Mouse (Mus musculus) left cerebral cortex, adult 2 months (tissue): ENCODE results near the gene Xbp1. TPM values are rescaled to one million over a fixed set of nuclear protein-coding genes. Genes with fewer than 3 reads are reported as not detected.
"Not testable (repeated sequence)": the region's sequence is repeated elsewhere in the genome, so short reads cannot be mapped to it uniquely, and the experiment has no call there.

Experiments used
- DNase-seq, 2 experiments: peaks; one replicate each; pipeline ENCODE4 v3.0.0; 2021 to 2022; ENCODE audit warnings: low spot score in 2 of 2, mixed read lengths in 1 of 2; ENCODE audit errors: extremely low spot score in 1 of 2
- H3K27ac ChIP-seq: fragments of 200-600 bp; 2 replicates; pipeline ENCODE4 v1.8.1; 2022
- H3K4me3 ChIP-seq: fragments of 200-600 bp; 2 replicates; pipeline ENCODE4 v1.8.1; 2022
- CTCF ChIP-seq: fragments of 200-600 bp; IDR thresholded peaks from 2 replicates; pipeline ENCODE4 v1.8.1; 2022; ENCODE audit warnings: antibody characterized with exemption, mild to moderate bottlenecking, moderate library complexity
- intact Hi-C: fragments of 180-260 bp; cut with DNase I; formaldehyde crosslinking; loops from one replicate; pipeline ENCODE4 v1.15.1; 2025
- long read RNA-seq, 2 experiments: library from polyadenylated mRNA; stranded (forward); transcript quantifications; one replicate each; pipeline ENCODE4 v2.0.0; 2021; ENCODE audit warnings: borderline mapping rate in 2 of 2
- total RNA-seq, 2 experiments: library from RNA; stranded (reverse); gene quantifications; 2 replicates each; pipeline ENCODE4 v1.2.3; 2021

Xbp1 gene
- 100 to 1,000 TPM in 1 of 2 experiments, 10 to 100 TPM in 1; 96.6 to 121 TPM for total RNA-seq
- long read RNA-seq, experiment 1, transcript Xbp1-201 (5 exons, 2,129 nt): major isoform, 141 of 161 reads
- long read RNA-seq, experiment 1, partial matches to known transcripts: 5 of 161 reads
- long read RNA-seq, experiment 1, other reads (novel, unspliced or antisense): 11 of 161 reads
- long read RNA-seq, experiment 2, transcript Xbp1-204 (4 exons, 897 nt): minor isoform, 9 of 168 reads
- long read RNA-seq, experiment 2, transcript Xbp1-201 (5 exons, 2,129 nt): major isoform, 137 of 168 reads
- long read RNA-seq, experiment 2, partial matches to known transcripts: 1 of 168 reads
- long read RNA-seq, experiment 2, other reads (novel, unspliced or antisense): 19 of 168 reads

GRCm38 (mm10) chr11:5520412-5521265 lies at the start of gene Xbp1:
Gene Xbp1, plus strand, starts transcription at chr11:5520659.
- DNase-seq: peak; percentile 97 to 99
- peak within 1 kb of the TSS; percentile 98 for H3K27ac ChIP-seq
- intact Hi-C loops: loop anchor here (2.0 kb wide), 2 partner anchors 22 to 36 kb away; partner anchors contain the start of gene Ccdc117
- TF ChIP-seq CTCF: no peak
- peak within 1 kb of the TSS; percentile 100 for H3K4me3 ChIP-seq

- TF ChIP-seq CTCF: peak; percentile 85
- no peak overlapping the region for H3K27ac ChIP-seq
- DNase-seq: peak; percentile 64 to 73
- H3K4me3 ChIP-seq: no peak overlapping the region
- intact Hi-C loops: loop anchor here (1.0 to 2.0 kb wide), 3 partner anchors 184 to 359 kb away; no protein-coding TSS in a partner anchor
Measured at GRCm38 (mm10) chr11:5474130-5474529, 46.3 kb upstream of the Xbp1 start.

- intact Hi-C loops: loop anchor here (2.0 kb wide), 2 partner anchors 293 to 361 kb away; no protein-coding TSS in a partner anchor
Measured at GRCm38 (mm10) chr11:5475556-5476118, 44.8 kb upstream of the Xbp1 start.

GRCm38 (mm10) chr11:5476806-5477205 lies 43.7 kb upstream of the Xbp1 start:
- Histone ChIP-seq H3K27ac (no peak overlapping the region), H3K4me3 (no peak overlapping the region)
- no peak for TF ChIP-seq CTCF
- intact Hi-C loops: no loop called here
- DNase-seq: no peak

More at GRCm38 (mm10) chr11:5475556-5476118, 44.8 kb upstream of the Xbp1 start:
- H3K27ac ChIP-seq, H3K4me3 ChIP-seq, DNase-seq: not testable (repeated sequence)

- no peak for DNase-seq
- intact Hi-C loops: no loop called here
- no peak overlapping the region for H3K27ac ChIP-seq
- H3K4me3 ChIP-seq: no peak overlapping the region
- no peak for TF ChIP-seq CTCF
Measured at GRCm38 (mm10) chr11:5478193-5478592, 42.3 kb upstream of the Xbp1 start.

GRCm38 (mm10) chr11:5478831-5479230 lies 41.6 kb upstream of the Xbp1 start:
- DNase-seq: no peak
- intact Hi-C loops: no loop called here
- H3K4me3 ChIP-seq: no peak overlapping the region
- H3K27ac ChIP-seq: no peak overlapping the region
- TF ChIP-seq CTCF: no peak

- Histone ChIP-seq H3K4me3 (no peak overlapping the region), H3K27ac (no peak overlapping the region)
- TF ChIP-seq CTCF: no peak
- intact Hi-C loops: loop anchor here (10.0 kb wide), 1 partner anchor 402 kb away; no protein-coding TSS in a partner anchor
- DNase-seq: no peak
Measured at GRCm38 (mm10) chr11:5482581-5482980, 37.9 kb upstream of the Xbp1 start.

GRCm38 (mm10) chr11:5485193-5486011 lies 35.1 kb upstream of the Xbp1 start:
- DNase-seq: peak; percentile 81 to 85
- Histone ChIP-seq H3K4me3 (peak overlapping the region; percentile 49), H3K27ac (peak overlapping the region; percentile 68; the same call in 1 of the 2 replicates)
- TF ChIP-seq CTCF: peak; percentile 82
- intact Hi-C loops: loop anchor here (1.0 to 10.0 kb wide), 5 partner anchors 35 to 399 kb away; partner anchors contain the start of genes Ccdc117 and Xbp1

GRCm38 (mm10) chr11:5489433-5489832 lies 31.0 kb upstream of the Xbp1 start:
- not testable (repeated sequence) for H3K4me3 ChIP-seq, H3K27ac ChIP-seq, DNase-seq
- intact Hi-C loops: loop anchor here (5.0 to 10.0 kb wide), 2 partner anchors 53 to 395 kb away; partner anchors contain the start of gene Ccdc117

GRCm38 (mm10) chr11:5490989-5491656 lies 29.3 kb upstream of the Xbp1 start:
- intact Hi-C loops: no loop called here
- no peak overlapping the region for H3K27ac ChIP-seq
- H3K4me3 ChIP-seq: no peak overlapping the region
- TF ChIP-seq CTCF: no peak
- DNase-seq: no peak
